Mouse (Mus musculus): ENCODE results near the gene Cyp2d11. TPM values are rescaled to one million over a fixed set of nuclear protein-coding genes. Genes with fewer than 3 reads are reported as not detected.
"Not testable (repeated sequence)": the region's sequence is repeated elsewhere in the genome, so short reads cannot be mapped to it uniquely, and the experiment has no call there.

Gene Cyp2d11
- polyA plus RNA-seq, 1 experiment from 2014 or later, result not detected

DNA sequence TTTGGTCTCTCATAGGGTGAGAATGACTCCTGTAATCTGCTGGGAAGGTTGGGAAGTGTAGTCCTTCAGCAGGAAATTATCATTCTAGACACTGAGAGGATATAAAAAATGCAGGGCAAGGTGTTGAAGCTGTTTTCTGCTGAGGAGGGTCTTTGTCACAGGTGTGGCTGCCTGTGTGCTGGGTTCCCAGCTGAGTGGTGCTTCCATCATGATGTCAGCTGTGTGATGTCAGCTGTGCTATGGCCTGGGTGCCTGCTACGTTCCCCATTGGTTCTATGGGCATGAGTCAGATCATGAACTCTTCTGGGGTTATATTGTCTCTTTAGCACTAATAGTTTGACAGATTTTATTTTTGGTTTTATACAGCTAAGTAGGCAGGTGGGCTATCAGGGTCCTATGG, 25.0 kb downstream of the Cyp2d11 start:
- Histone ChIP-seq H3K27ac (replicated peaks; ENCODE audit: low read depth, low read length) (no peak overlapping the region), H3K9ac (replicated peaks; ENCODE audit: low read length) (no peak overlapping the region), H3K36me3 (replicated peaks; ENCODE audit: control insufficient read depth, insufficient read depth, low read depth, low read length) (no peaks in the 10 kb centered on the region), H3K27me3 (ENCODE audit: control insufficient read depth, insufficient read depth, low read length) (no peaks in the 10 kb centered on the region), H3K4me1 (ENCODE audit: control insufficient read depth, insufficient read depth, low read length) (no peaks in the 10 kb centered on the region), H3K9me3 (replicated peaks; ENCODE audit: control insufficient read depth, low read length) (no peaks in the 10 kb centered on the region), H3K4me2 (ENCODE audit: low read depth, low read length) (no peak overlapping the region), H3K4me3 (ENCODE audit: low read depth, low read length) (no peak overlapping the region)
- WGBS, result 100% methylated on average over 1 of the region's 1 CpGs
- no peak for ATAC-seq (replicated peaks; ENCODE audit: insufficient number of reproducible peaks, low FRiP score, low TSS enrichment, low read depth)
- no peak for DNase-seq (ENCODE audit: low spot score)

DNA sequence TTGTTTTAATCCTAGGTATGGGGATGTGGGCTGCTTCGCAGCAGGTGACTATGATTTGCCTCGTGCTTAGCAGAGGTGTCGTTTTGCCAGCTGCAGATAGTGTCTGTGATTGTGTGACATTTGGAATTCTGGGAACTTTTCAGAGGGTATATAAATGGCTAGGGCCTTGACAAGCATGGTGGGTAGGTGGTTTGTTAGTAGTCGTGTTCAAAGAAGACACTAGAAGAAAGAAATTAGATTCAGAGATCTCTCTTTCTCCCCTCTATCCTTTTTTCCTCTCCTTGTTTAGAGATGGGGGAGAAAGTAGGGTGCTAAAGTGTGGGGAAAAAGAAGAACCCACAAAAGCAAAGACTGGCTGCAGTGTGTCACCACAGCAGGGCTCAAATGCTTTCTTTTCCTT, 25.7 kb downstream of the Cyp2d11 start:
- no peak overlapping the region for H3K4me2 ChIP-seq (ENCODE audit: low read depth, low read length)
- no peaks in the 10 kb centered on the region for H3K4me1 ChIP-seq (ENCODE audit: control insufficient read depth, insufficient read depth, low read length)
- H3K9ac ChIP-seq (replicated peaks; ENCODE audit: low read length), result no peak overlapping the region
- H3K9me3 ChIP-seq (replicated peaks; ENCODE audit: control insufficient read depth, low read length), result no peaks in the 10 kb centered on the region
- no peaks in the 10 kb centered on the region for H3K36me3 ChIP-seq (replicated peaks; ENCODE audit: control insufficient read depth, insufficient read depth, low read depth, low read length)
- H3K27me3 ChIP-seq (ENCODE audit: control insufficient read depth, insufficient read depth, low read length), result no peaks in the 10 kb centered on the region
- WGBS, result 83% methylated on average over 4 of the region's 4 CpGs
- ATAC-seq (replicated peaks; ENCODE audit: insufficient number of reproducible peaks, low FRiP score, low TSS enrichment, low read depth) (no peak), DNase-seq (ENCODE audit: low spot score) (no peak)
- no peak overlapping the region for H3K27ac ChIP-seq (replicated peaks; ENCODE audit: low read depth, low read length)
- no peak overlapping the region for H3K4me3 ChIP-seq (ENCODE audit: low read depth, low read length)

DNA sequence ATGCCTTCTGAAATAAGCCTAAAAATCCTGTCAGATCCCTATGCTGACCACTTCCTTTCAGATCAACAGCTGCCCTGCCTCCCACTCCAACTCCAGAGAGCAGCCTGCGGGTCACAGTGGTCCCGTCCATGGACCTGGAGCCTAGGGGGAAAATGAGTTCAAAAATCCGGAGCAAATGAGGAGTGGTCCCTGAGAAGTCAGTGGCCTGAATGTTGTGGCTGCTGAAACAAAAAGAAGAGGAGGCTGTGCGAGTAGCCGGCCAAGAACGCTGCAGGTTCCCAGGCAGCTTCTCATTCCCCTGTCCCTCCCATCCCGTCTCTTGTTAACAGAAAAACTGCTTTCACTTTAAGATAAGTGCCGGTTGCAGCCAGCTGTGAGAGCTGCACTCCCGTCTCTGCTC, 29.3 kb downstream of the Cyp2d11 start:
- not testable (repeated sequence) for H3K9ac ChIP-seq (replicated peaks; ENCODE audit: low read length)

DNA sequence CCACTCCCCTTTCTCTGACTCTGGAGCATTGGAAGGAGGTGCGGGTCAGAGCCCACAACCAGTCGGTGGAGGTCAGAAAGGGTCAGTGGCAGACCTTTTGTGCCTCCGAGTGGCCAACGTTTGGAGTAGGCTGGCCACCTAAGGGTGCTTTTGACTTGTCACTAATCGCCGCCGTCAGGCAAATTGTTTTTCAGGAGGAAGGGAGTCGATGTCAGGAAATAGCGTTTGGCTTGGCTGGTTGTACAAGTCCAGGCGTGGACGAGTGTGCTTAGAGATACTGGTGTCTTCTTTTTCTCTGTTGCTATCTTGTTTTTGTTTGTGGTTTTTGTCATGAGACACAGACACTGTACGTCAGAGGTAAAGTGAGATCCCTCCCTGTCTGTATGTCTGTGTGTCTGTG, 30.0 kb downstream of the Cyp2d11 start:
- not testable (repeated sequence) for H3K27ac ChIP-seq (replicated peaks; ENCODE audit: low read depth, low read length); H3K27me3 ChIP-seq (ENCODE audit: control insufficient read depth, insufficient read depth, low read length); H3K9ac ChIP-seq (replicated peaks; ENCODE audit: low read length); ATAC-seq (replicated peaks; ENCODE audit: insufficient number of reproducible peaks, low FRiP score, low TSS enrichment, low read depth); H3K4me3 ChIP-seq (ENCODE audit: low read depth, low read length); H3K9me3 ChIP-seq (replicated peaks; ENCODE audit: control insufficient read depth, low read length); H3K4me1 ChIP-seq (ENCODE audit: control insufficient read depth, insufficient read depth, low read length); DNase-seq (ENCODE audit: low spot score); H3K36me3 ChIP-seq (replicated peaks; ENCODE audit: control insufficient read depth, insufficient read depth, low read depth, low read length); H3K4me2 ChIP-seq (ENCODE audit: low read depth, low read length)
- WGBS, result 74% methylated on average over 7 of the region's 12 CpGs

More for the DNA sequence above, 29.3 kb downstream of the Cyp2d11 start:
- H3K27me3 ChIP-seq (ENCODE audit: control insufficient read depth, insufficient read depth, low read length); H3K4me3 ChIP-seq (ENCODE audit: low read depth, low read length); H3K9me3 ChIP-seq (replicated peaks; ENCODE audit: control insufficient read depth, low read length); H3K36me3 ChIP-seq (replicated peaks; ENCODE audit: control insufficient read depth, insufficient read depth, low read depth, low read length); H3K4me1 ChIP-seq (ENCODE audit: control insufficient read depth, insufficient read depth, low read length); H3K27ac ChIP-seq (replicated peaks; ENCODE audit: low read depth, low read length); H3K4me2 ChIP-seq (ENCODE audit: low read depth, low read length); DNase-seq (ENCODE audit: low spot score); ATAC-seq (replicated peaks; ENCODE audit: insufficient number of reproducible peaks, low FRiP score, low TSS enrichment, low read depth): not testable (repeated sequence)
- 13% methylated on average over 5 of the region's 9 CpGs for WGBS

DNA sequence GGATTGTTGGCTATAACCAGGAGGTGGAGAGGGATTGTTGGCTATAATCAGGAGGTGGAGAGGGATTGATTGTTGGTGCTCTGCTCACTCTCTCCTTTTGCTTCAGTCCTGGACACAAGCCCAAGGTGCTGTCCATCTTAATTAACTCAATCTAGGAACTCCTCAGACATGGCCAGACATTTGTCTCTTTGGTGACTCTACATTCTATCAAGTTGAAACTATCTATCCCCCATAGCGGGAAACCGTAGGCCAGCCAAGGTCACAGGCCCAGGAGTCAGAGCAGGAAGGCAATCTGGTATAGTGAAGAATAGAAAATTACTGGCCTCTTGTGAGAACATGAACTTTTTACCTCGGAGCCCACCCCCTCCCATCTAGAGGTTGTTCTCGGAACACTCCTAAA, 31.6 kb downstream of the Cyp2d11 start:
- no peak for DNase-seq (ENCODE audit: low spot score)
- no peaks in the 10 kb centered on the region for H3K36me3 ChIP-seq (replicated peaks; ENCODE audit: control insufficient read depth, insufficient read depth, low read depth, low read length)

DNA sequence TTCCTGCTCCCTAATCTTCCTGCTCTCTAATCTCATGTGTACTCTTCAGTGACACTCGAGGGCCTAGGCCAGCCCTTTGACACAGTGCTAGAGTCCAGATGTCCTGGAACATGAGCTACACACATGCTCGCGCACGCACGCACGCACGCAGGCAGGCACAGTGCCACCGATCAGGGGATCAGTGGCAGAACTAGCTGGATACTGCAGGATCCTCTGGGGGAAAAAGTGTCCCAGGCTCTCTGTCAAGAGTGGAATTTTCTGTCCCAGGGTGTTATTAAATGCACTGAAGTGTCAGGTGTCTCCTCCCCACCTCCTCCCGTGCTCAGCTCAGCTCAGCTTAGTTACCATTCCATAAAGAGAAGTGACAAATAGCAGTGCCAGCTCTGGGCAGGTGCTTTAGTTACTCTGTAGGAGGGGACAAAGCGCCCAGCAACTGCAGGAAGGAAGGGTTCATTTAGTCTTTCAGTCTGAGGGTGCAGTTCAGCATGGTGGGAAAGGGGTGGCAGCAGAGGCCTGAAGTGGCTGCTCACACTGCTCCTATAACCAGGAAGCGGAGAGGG, 32.3 kb downstream of the Cyp2d11 start:
- Histone ChIP-seq H3K9ac (replicated peaks; ENCODE audit: low read length) (no peak overlapping the region), H3K4me3 (ENCODE audit: low read depth, low read length) (no peak overlapping the region), H3K27me3 (ENCODE audit: control insufficient read depth, insufficient read depth, low read length) (no peaks in the 10 kb centered on the region), H3K27ac (replicated peaks; ENCODE audit: low read depth, low read length) (no peak overlapping the region), H3K4me2 (ENCODE audit: low read depth, low read length) (no peak overlapping the region), H3K4me1 (ENCODE audit: control insufficient read depth, insufficient read depth, low read length) (no peaks in the 10 kb centered on the region), H3K36me3 (replicated peaks; ENCODE audit: control insufficient read depth, insufficient read depth, low read depth, low read length) (no peaks in the 10 kb centered on the region), H3K9me3 (replicated peaks; ENCODE audit: control insufficient read depth, low read length) (no peaks in the 10 kb centered on the region)
- WGBS, result 69% methylated on average over 11 of the region's 11 CpGs
- DNase-seq (ENCODE audit: low spot score) (no peak), ATAC-seq (replicated peaks; ENCODE audit: insufficient number of reproducible peaks, low FRiP score, low TSS enrichment, low read depth) (peak; percentile 14; the same call in 1 of the 2 replicates)

More for the DNA sequence above, 31.6 kb downstream of the Cyp2d11 start:
- no peak for ATAC-seq (replicated peaks; ENCODE audit: insufficient number of reproducible peaks, low FRiP score, low TSS enrichment, low read depth)
- Histone ChIP-seq H3K4me1 (ENCODE audit: control insufficient read depth, insufficient read depth, low read length) (no peaks in the 10 kb centered on the region), H3K9ac (replicated peaks; ENCODE audit: low read length) (no peak overlapping the region), H3K4me2 (ENCODE audit: low read depth, low read length) (no peak overlapping the region), H3K4me3 (ENCODE audit: low read depth, low read length) (no peak overlapping the region), H3K27ac (replicated peaks; ENCODE audit: low read depth, low read length) (no peak overlapping the region), H3K9me3 (replicated peaks; ENCODE audit: control insufficient read depth, low read length) (no peaks in the 10 kb centered on the region), H3K27me3 (ENCODE audit: control insufficient read depth, insufficient read depth, low read length) (no peaks in the 10 kb centered on the region)
- 89% methylated on average over 3 of the region's 4 CpGs for WGBS

DNA sequence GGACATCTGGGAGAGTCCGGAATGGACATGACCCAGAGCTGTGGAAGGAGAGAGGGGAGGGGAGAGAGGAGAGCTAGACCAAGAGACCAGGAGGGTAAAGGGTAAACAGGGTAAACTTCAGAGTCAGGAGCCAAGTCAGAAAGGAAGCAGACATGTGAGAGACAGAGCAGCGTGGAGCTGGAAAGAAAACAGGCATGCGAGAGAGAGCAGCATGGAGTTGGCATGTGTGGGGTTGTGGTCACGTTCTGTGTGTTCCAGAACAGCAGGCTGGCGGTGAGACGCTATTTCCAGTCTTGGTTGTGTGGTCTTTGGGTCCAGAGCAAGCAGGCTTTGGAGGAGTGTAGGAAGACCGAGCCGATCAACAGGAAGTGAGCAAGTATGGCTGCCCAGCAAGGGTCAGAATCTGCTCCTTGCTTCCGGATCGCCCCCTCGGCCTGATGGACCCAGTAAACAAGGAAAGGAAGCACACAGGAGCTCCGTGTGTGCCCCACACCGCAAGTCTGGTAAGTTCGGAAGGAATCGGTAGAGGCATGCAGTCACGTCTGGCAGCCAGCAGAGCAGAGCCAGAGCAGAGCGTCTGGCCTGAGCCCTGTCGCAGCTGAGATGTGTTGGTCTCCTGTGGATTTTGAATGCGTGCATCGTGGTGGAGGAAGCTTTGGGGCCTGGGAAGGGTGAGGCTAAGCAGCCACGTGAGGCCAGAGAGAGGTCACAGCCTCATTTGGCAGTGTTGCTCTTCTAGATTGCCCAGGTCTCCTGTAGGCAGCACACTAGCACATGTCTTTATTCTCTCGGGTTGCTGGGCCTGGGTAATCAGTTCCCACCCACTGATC, 35.2 kb downstream of the Cyp2d11 start:
- no peak for ATAC-seq (replicated peaks; ENCODE audit: insufficient number of reproducible peaks, low FRiP score, low TSS enrichment, low read depth)
- no peak overlapping the region for H3K9ac ChIP-seq (replicated peaks; ENCODE audit: low read length)
- no peaks in the 10 kb centered on the region for H3K36me3 ChIP-seq (replicated peaks; ENCODE audit: control insufficient read depth, insufficient read depth, low read depth, low read length)
- no peak overlapping the region for H3K4me2 ChIP-seq (ENCODE audit: low read depth, low read length)
- H3K4me1 ChIP-seq (ENCODE audit: control insufficient read depth, insufficient read depth, low read length), result no peaks in the 10 kb centered on the region
- no peak overlapping the region for H3K27ac ChIP-seq (replicated peaks; ENCODE audit: low read depth, low read length)
- no peak overlapping the region for H3K4me3 ChIP-seq (ENCODE audit: low read depth, low read length)
- 66% methylated on average over 22 of the region's 22 CpGs for WGBS
- H3K27me3 ChIP-seq (ENCODE audit: control insufficient read depth, insufficient read depth, low read length), result no peaks in the 10 kb centered on the region
- H3K9me3 ChIP-seq (replicated peaks; ENCODE audit: control insufficient read depth, low read length), result no peaks in the 10 kb centered on the region
- no peak for DNase-seq (ENCODE audit: low spot score)

Data from embryonic facial prominence, embryonic 11.5 days (tissue).